Mouse (Mus musculus) intestine, embryonic 14.5 days (tissue): ENCODE data around the gene Gm2115. TPM values are rescaled to one million over a fixed set of nuclear protein-coding genes. Genes with fewer than 3 reads are reported as not detected.

ENCODE experiments used
- ATAC-seq: fragments of 200-750 bp; cut with Nextera tagmentation; replicated peaks from 2 replicates; pipeline ENCODE4 v1.8.0; 2017; ENCODE audit warnings: low read depth, moderate number of reproducible peaks, moderate TSS enrichment, moderate library complexity; ENCODE audit not compliant: low FRiP score, low TSS enrichment
- DNase-seq: peaks from one replicate; pipeline ENCODE4 v3.0.0-alpha.2; 2018; ENCODE audit warnings: low spot score
- H3K27ac ChIP-seq: fragments of 300-500 bp; sonication (generic); 2 replicates; pipeline ENCODE4 v1.5.1; 2014; ENCODE audit warnings: low read depth, mild to moderate bottlenecking, control low read depth
- H3K27me3 ChIP-seq: fragments of 300-500 bp; sonication (generic); replicated peaks from 2 replicates; pipeline ENCODE4 v1.6.1; 2014; ENCODE audit warnings: low read length, control low read depth; ENCODE audit not compliant: control insufficient read depth, insufficient read depth
- H3K36me3 ChIP-seq: fragments of 300-500 bp; sonication (generic); 2 replicates; pipeline ENCODE4 v1.6.1; 2014; ENCODE audit warnings: low read length, control low read depth; ENCODE audit not compliant: control insufficient read depth, insufficient read depth
- H3K4me1 ChIP-seq: fragments of 300-500 bp; sonication (generic); replicated peaks from 2 replicates; pipeline ENCODE4 v1.6.1; 2014; ENCODE audit warnings: low read length, control low read depth, mixed read lengths; ENCODE audit not compliant: control insufficient read depth, insufficient read depth
- H3K4me2 ChIP-seq: fragments of 300-500 bp; sonication (generic); 2 replicates; pipeline ENCODE4 v1.6.1; 2014; ENCODE audit warnings: low read length
- H3K4me3 ChIP-seq: fragments of 300-500 bp; sonication (generic); 2 replicates; pipeline ENCODE4 v1.5.1; 2014; ENCODE audit warnings: low read depth, low read length, control low read depth, mixed read lengths
- H3K9ac ChIP-seq: fragments of 300-500 bp; sonication (generic); 2 replicates; pipeline ENCODE4 v1.6.1; 2014; ENCODE audit warnings: mild to moderate bottlenecking, low read length
- H3K9me3 ChIP-seq: fragments of 300-500 bp; sonication (generic); 2 replicates; pipeline ENCODE4 v1.6.1; 2016; ENCODE audit warnings: low read length, control low read depth; ENCODE audit not compliant: control insufficient read depth
- WGBS: fragments of 180-500 bp; shearing (Covaris S2); extraction: QIAGEN DNeasy Blood & Tissue Kit; methylation state at CpG from one replicate; pipeline ENCODE4 v1.1.7; 2014; 5-methylcytosine and 5-hydroxymethylcytosine counted together
- polyA plus RNA-seq: library from polyadenylated mRNA; unstranded; fragments of >200 nt; fragmentation: Nextera tagmentation; extraction: Ambion mirVana; gene quantifications from 2 replicates; pipeline ENCODE4 v1.2.1, GENCODE M21; 2014

Gm2115 gene
- polyA plus RNA-seq, 1 experiment from 2014 or later: 1.4 TPM

GRCm38 (mm10) chr7:84566200-84566599 lies 37.4 kb downstream of the Gm2115 start:
- Histone ChIP-seq H3K4me3 (no peak overlapping the region), H3K4me1 (no peaks in the 10 kb centered on the region), H3K27ac (no peak overlapping the region), H3K9ac (no peak overlapping the region), H3K27me3 (no peaks in the 10 kb centered on the region), H3K36me3 (no peaks in the 10 kb centered on the region), H3K4me2 (no peak overlapping the region), H3K9me3 (no peaks in the 10 kb centered on the region)
- WGBS: 69% methylated on average over 6 of the region's 6 CpGs
- DNase-seq (no peak), ATAC-seq (no peak)

DNA sequence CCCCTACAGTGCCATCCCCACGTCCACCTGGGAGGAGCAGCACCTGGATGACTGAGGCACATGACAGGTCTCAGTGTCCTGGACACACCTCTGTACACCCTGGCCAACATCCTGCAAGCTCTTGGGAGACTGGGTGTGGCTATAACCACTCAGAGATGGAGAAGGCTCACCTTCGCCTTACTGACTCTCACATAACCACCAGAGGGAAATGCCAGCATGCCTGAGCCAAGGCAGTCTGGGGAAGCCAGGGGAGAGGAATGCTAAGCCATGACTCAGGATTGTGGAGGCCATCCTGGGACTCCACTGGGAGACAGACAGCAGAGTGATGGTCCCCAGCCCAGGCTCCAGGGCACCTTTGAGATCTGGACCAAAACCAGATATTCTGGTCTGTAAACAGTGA lies 48.3 kb downstream of the Gm2115 start:
- ATAC-seq: no peak
- no peaks in the 10 kb centered on the region for H3K9me3 ChIP-seq
- no peak overlapping the region for H3K9ac ChIP-seq
- no peaks in the 10 kb centered on the region for H3K36me3 ChIP-seq
- no peaks in the 10 kb centered on the region for H3K4me1 ChIP-seq
- 74% methylated on average over 2 of the region's 2 CpGs for WGBS
- H3K4me2 ChIP-seq: no peak overlapping the region
- no peaks in the 10 kb centered on the region for H3K27me3 ChIP-seq
- H3K4me3 ChIP-seq: no peak overlapping the region
- DNase-seq: no peak
- H3K27ac ChIP-seq: no peak overlapping the region

DNA sequence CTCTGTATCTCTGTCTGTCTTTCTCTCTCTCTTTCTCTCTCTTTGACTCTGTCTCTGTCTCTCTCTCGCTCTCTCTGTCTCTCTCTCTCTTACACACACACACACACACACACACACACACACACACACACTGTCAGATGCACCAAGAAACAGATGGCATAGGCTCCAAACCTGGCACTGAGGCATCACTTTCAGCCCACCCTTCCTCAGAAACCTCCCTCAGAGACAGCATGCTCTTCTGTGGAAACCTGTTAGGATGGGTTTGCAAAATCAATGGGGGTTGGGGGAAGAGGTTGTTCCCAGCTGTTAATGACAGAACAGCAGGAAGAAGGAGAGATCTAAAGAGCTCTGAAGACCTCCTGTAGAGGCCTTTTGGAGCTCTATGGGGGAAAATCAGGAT lies 50.1 kb downstream of the Gm2115 start:
- H3K27me3 ChIP-seq: no peaks in the 10 kb centered on the region
- no peak overlapping the region for H3K27ac ChIP-seq
- no peak overlapping the region for H3K4me2 ChIP-seq
- H3K4me3 ChIP-seq: no peak overlapping the region
- DNase-seq: no peak
- 88% methylated on average over 1 of the region's 1 CpGs for WGBS
- no peaks in the 10 kb centered on the region for H3K9me3 ChIP-seq
- H3K4me1 ChIP-seq: no peaks in the 10 kb centered on the region
- ATAC-seq: no peak
- no peak overlapping the region for H3K9ac ChIP-seq
- H3K36me3 ChIP-seq: no peaks in the 10 kb centered on the region

DNA sequence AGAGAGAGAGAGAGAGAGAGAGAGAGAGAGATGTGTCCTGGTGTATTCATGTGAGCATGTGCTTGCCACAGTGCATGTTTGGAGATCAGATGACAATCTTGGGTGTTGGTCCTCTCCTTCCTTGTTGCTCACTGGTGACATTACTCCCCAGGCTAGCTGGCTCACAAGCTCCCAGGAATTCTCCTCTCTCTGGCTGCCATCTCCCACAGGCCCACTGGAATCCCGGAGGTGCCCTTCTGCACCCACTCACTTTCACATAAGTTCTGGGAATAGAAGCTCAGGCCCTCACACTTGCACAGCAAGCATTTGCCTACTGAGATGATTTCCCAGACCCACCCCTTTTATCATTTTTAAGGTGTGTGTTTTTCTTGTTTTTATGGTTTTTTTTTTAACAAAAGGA lies 51.0 kb downstream of the Gm2115 start:
- Histone ChIP-seq H3K9me3 (no peaks in the 10 kb centered on the region), H3K27me3 (no peaks in the 10 kb centered on the region), H3K9ac (no peak overlapping the region), H3K4me3 (no peak overlapping the region), H3K4me2 (no peak overlapping the region), H3K36me3 (no peaks in the 10 kb centered on the region), H3K27ac (no peak overlapping the region), H3K4me1 (no peaks in the 10 kb centered on the region)
- WGBS: 83% methylated on average over 1 of the region's 1 CpGs
- ATAC-seq: no peak
- DNase-seq: no peak

DNA sequence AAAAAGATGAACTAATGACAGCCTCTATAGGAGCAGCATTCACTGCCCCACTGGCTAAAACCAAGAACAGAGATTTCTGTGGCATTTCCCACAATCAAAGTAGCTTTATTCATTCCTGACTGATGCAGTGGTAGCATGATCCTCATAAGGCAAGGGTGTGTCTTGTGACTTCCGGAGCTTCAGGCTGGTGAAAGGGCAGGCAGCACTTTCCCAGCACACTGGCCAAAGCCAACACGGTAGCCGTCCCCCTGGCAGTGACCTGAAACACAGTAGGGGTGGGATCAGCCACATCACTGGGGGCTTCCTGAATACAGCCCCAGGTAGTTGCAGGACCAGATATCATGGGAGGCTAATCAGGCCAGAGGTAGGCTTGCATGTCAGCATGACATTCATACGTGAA lies 56.3 kb downstream of the Gm2115 start:
- no peaks in the 10 kb centered on the region for H3K36me3 ChIP-seq
- H3K9me3 ChIP-seq: no peaks in the 10 kb centered on the region
- DNase-seq (no peak), ATAC-seq (no peak)
- no peaks in the 10 kb centered on the region for H3K4me1 ChIP-seq
- H3K27ac ChIP-seq: no peak overlapping the region
- H3K9ac ChIP-seq: no peak overlapping the region
- no peak overlapping the region for H3K4me2 ChIP-seq
- WGBS: 82% methylated on average over 4 of the region's 4 CpGs
- no peak overlapping the region for H3K4me3 ChIP-seq
- H3K27me3 ChIP-seq: no peaks in the 10 kb centered on the region

- WGBS: 77% methylated on average over 3 of the region's 3 CpGs
- no peak for ATAC-seq
- no peak for DNase-seq
- H3K9ac ChIP-seq: no peak overlapping the region
- H3K4me2 ChIP-seq: no peak overlapping the region
- no peaks in the 10 kb centered on the region for H3K9me3 ChIP-seq
- no peaks in the 10 kb centered on the region for H3K27me3 ChIP-seq
- H3K27ac ChIP-seq: no peak overlapping the region
- H3K4me3 ChIP-seq: no peak overlapping the region
- no peaks in the 10 kb centered on the region for H3K36me3 ChIP-seq
- no peaks in the 10 kb centered on the region for H3K4me1 ChIP-seq
Observed at GRCm38 (mm10) chr7:84586360-84587100, 57.8 kb downstream of the Gm2115 start.

- Histone ChIP-seq H3K4me1 (no peaks in the 10 kb centered on the region), H3K9me3 (no peaks in the 10 kb centered on the region), H3K27me3 (no peaks in the 10 kb centered on the region), H3K4me2 (no peak overlapping the region), H3K27ac (no peak overlapping the region), H3K9ac (no peak overlapping the region), H3K4me3 (no peak overlapping the region), H3K36me3 (no peaks in the 10 kb centered on the region)
- WGBS: 92% methylated on average over 5 of the region's 5 CpGs
- DNase-seq (no peak), ATAC-seq (no peak)
Observed at GRCm38 (mm10) chr7:84587101-84587783, 58.5 kb downstream of the Gm2115 start.

- H3K4me1 ChIP-seq: no peaks in the 10 kb centered on the region
- ATAC-seq: no peak
Observed at GRCm38 (mm10) chr7:84590622-84591021, 61.9 kb downstream of the Gm2115 start.

DNA sequence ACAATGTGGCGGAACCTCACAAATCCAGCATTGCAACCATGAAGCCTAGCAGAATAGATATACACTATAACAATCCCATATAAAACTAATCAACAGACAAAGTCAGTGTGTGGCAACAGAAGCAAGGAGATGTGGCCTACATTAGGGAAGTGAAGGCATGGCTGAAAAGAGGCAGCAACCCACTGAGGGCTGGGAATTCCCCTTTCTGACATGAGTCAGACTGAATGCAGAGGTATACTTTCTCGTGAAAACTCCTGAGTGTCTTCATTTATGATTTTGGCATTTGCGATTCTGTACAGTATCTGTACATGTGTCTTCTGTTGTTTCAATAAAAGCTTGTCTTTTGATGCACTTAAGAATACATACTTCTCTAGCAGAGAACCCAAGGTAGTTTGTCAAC lies 62.6 kb downstream of the Gm2115 start:
- Histone ChIP-seq H3K4me2 (no peak overlapping the region), H3K27me3 (no peaks in the 10 kb centered on the region), H3K9ac (no peak overlapping the region), H3K4me1 (no peaks in the 10 kb centered on the region), H3K27ac (no peak overlapping the region), H3K9me3 (no peaks in the 10 kb centered on the region), H3K36me3 (no peaks in the 10 kb centered on the region), H3K4me3 (no peak overlapping the region)
- WGBS: 83% methylated on average over 3 of the region's 3 CpGs
- ATAC-seq (no peak), DNase-seq (no peak)

More at GRCm38 (mm10) chr7:84590622-84591021, 61.9 kb downstream of the Gm2115 start:
- Histone ChIP-seq H3K36me3 (no peaks in the 10 kb centered on the region), H3K27ac (no peak overlapping the region), H3K9me3 (no peaks in the 10 kb centered on the region), H3K4me2 (no peak overlapping the region), H3K27me3 (no peaks in the 10 kb centered on the region), H3K9ac (no peak overlapping the region), H3K4me3 (no peak overlapping the region)
- WGBS: 85% methylated on average over 2 of the region's 2 CpGs
- DNase-seq: no peak
